ENCODE assay signal across 24 mouse cellular contexts in genomic region chr13:54159256-54159655, GRCm38 (mm10). TPM values are rescaled to one million over a fixed set of nuclear protein-coding genes. Genes with fewer than 3 reads are reported as not detected.
A peak's percentile ranks its signal among the peaks of the same experiment; 100 is the strongest.
DNase-seq lines count a peak whose midpoint lies in the region; ATAC-seq and TF ChIP-seq lines count a peak whose summit lies in the region.
"Had no signal": no experiment of that assay in that cellular context is flagged by ENCODE, and none has a peak within 500 bp of the region (broad histone marks: within the 10 kb centered on the region; RNA-seq: fewer than 3 reads in every experiment).

No protein-coding gene starts in this region.

- no peak for ATAC-seq in hindbrain, embryonic 13.5 days (ENCODE audit: low FRiP score)
- ATAC-seq in midbrain, embryonic 16.5 days, result 0 out of 2 replicates have a peak, but pooled peaks have one; percentile 11
- ATAC-seq: activated CD4-positive, CD25-positive, alpha-beta regulatory T cell, adult 4 months; forebrain, embryonic 15.5 days; intestine, embryonic 16.5 days; Patski had no signal

- H3K36me3 ChIP-seq in hindbrain, embryonic 10.5 days, result no peaks in the 10 kb centered on the region
- no peaks in the 10 kb centered on the region for H3K36me3 ChIP-seq in hindbrain, embryonic 13.5 days
- H3K36me3 ChIP-seq in midbrain, embryonic 16.5 days (ENCODE audit: control insufficient read depth, insufficient read depth, low read length), result no peaks in the 10 kb centered on the region
- H3K36me3 ChIP-seq: forebrain, embryonic 15.5 days; heart, embryonic 12.5 days; hindbrain, embryonic 15.5 days; kidney, embryonic 15.5 days had no signal

- H3K27me3 ChIP-seq in hindbrain, embryonic 10.5 days (ENCODE audit: insufficient read depth, poor library complexity, severe bottlenecking), result no peaks in the 10 kb centered on the region
- H3K27me3 ChIP-seq in hindbrain, embryonic 13.5 days, result 0 out of 2 replicates have a peak, but pooled peaks cover 2% of the 10 kb centered on the region
- no peaks in the 10 kb centered on the region for H3K27me3 ChIP-seq in midbrain, embryonic 16.5 days (ENCODE audit: control insufficient read depth, insufficient read depth, low read depth, low read length)
- H3K27me3 ChIP-seq: forebrain, embryonic 15.5 days; hindbrain, embryonic 15.5 days had no signal

- DNase-seq in hindbrain, embryonic 10.5 days (ENCODE audit: low spot score), result peak; percentile 44
- peak; percentile 27 for DNase-seq in right cerebral cortex, postnatal 25 days
- no peak for DNase-seq in right cerebral cortex, postnatal 4 days
- DNase-seq in brain, embryonic 14.5 days (ENCODE audit: low read depth), result peak; percentile 74
- DNase-seq in spleen, postnatal 4 days (ENCODE audit: low spot score in 2 of 2), result no peak
- DNase-seq in heart, adult 11 months, result no peak
- DNase-seq: adrenal gland, adult 8-10 months; B cell, adult 2 months; cerebellum, adult 8-10 months; gastrocnemius, postnatal 10 days; heart, postnatal 10 days; kidney, postnatal 36 days; layer of hippocampus, postnatal 36 days; spleen, adult 18-20 months had no signal

- H3K9ac ChIP-seq in hindbrain, embryonic 13.5 days, result no peak overlapping the region
- H3K9ac ChIP-seq in midbrain, embryonic 16.5 days (ENCODE audit: low read depth, low read length), result no peak overlapping the region
- H3K9ac ChIP-seq: forebrain, embryonic 15.5 days; heart, embryonic 12.5 days; hindbrain, embryonic 15.5 days; kidney, embryonic 15.5 days had no signal

- H3K9me3 ChIP-seq in hindbrain, embryonic 10.5 days, result no peaks in the 10 kb centered on the region
- no peaks in the 10 kb centered on the region for H3K9me3 ChIP-seq in hindbrain, embryonic 13.5 days
- no peaks in the 10 kb centered on the region for H3K9me3 ChIP-seq in midbrain, embryonic 16.5 days (replicated peaks; ENCODE audit: control insufficient read depth, low read length, poor library complexity, severe bottlenecking)
- H3K9me3 ChIP-seq: forebrain, embryonic 15.5 days; heart, embryonic 12.5 days; hindbrain, embryonic 15.5 days; kidney, embryonic 15.5 days had no signal

- WGBS in hindbrain, embryonic 10.5 days, result 8% methylated on average over 7 of the region's 7 CpGs
- WGBS in hindbrain, embryonic 13.5 days, result 10% methylated on average over 7 of the region's 7 CpGs
- 3% methylated on average over 7 of the region's 7 CpGs for WGBS in midbrain, embryonic 16.5 days

- 0 out of 2 replicates have a peak overlapping the region, but pooled peaks have one; percentile 0 for H3K4me3 ChIP-seq in hindbrain, embryonic 10.5 days
- no peak overlapping the region for H3K4me3 ChIP-seq in hindbrain, embryonic 13.5 days
- no peak overlapping the region for H3K4me3 ChIP-seq in midbrain, embryonic 16.5 days (ENCODE audit: low read depth, low read length)
- H3K4me3 ChIP-seq: forebrain, embryonic 15.5 days; heart, embryonic 12.5 days; hindbrain, embryonic 15.5 days; kidney, embryonic 15.5 days had no signal

- H3K27ac ChIP-seq in hindbrain, embryonic 10.5 days, result peak overlapping the region; percentile 76
- H3K27ac ChIP-seq in hindbrain, embryonic 13.5 days, result no peak overlapping the region
- H3K27ac ChIP-seq in midbrain, embryonic 16.5 days (ENCODE audit: low read length), result no peak overlapping the region
- H3K27ac ChIP-seq: forebrain, embryonic 15.5 days; hindbrain, embryonic 15.5 days; kidney, embryonic 15.5 days had no signal

- peaks cover 33% of the 10 kb centered on the region for H3K4me1 ChIP-seq in hindbrain, embryonic 10.5 days (replicated peaks)
- peaks cover 18% of the 10 kb centered on the region for H3K4me1 ChIP-seq in hindbrain, embryonic 13.5 days (replicated peaks)
- H3K4me1 ChIP-seq in midbrain, embryonic 16.5 days (ENCODE audit: control insufficient read depth, insufficient read depth, low read length), result peaks cover 10% of the 10 kb centered on the region
- H3K4me1 ChIP-seq: heart, embryonic 12.5 days; kidney, embryonic 15.5 days had no signal

- H3K4me2 ChIP-seq in hindbrain, embryonic 13.5 days, result no peak overlapping the region
- no peak overlapping the region for H3K4me2 ChIP-seq in midbrain, embryonic 16.5 days (ENCODE audit: low read length)
- H3K4me2 ChIP-seq: forebrain, embryonic 15.5 days; heart, embryonic 12.5 days; hindbrain, embryonic 15.5 days; kidney, embryonic 15.5 days had no signal

- TF ChIP-seq CTCF in brain, embryonic 14.5 days (IDR thresholded peaks at IDR 0.05; ENCODE audit: borderline replicate concordance, extremely low read depth, insufficient read depth, insufficient read length), result no peak

- no peak for TF ChIP-seq POLR2A in brain, embryonic 14.5 days (IDR thresholded peaks at IDR 0.05; ENCODE audit: borderline replicate concordance, extremely low read depth, insufficient read depth, insufficient read length, poor library complexity, severe bottlenecking)

RNA-seq across cellular contexts. Expression of gene Hrh2, which starts 32.7 kb away (rescaled TPM):
- polyA plus RNA-seq in hindbrain, embryonic 10.5 days (2016; fragmentation: Nextera tagmentation; extraction: Ambion mirVana), result 0.07 and 0.09 TPM in 2 replicates
- 0.45 and 0.53 TPM in 2 replicates for polyA plus RNA-seq in hindbrain, embryonic 13.5 days (2015; fragmentation: Nextera tagmentation; extraction: Ambion mirVana)
- polyA plus RNA-seq in brain, embryonic 14.5 days (2012; rRNA removed), result 0.96 and 1.0 TPM in 2 replicates
- polyA plus RNA-seq in midbrain, embryonic 16.5 days (2015; fragmentation: Nextera tagmentation; extraction: Ambion mirVana), result 1.1 and 1.2 TPM in 2 replicates
- polyA plus RNA-seq: heart, embryonic 12.5 days; kidney, embryonic 15.5 days; limb, embryonic 11.5 days; Patski had no signal

Comparison
In these comparisons a context has a peak if more than half of its experiments do, and no peak if none do; other contexts are left out.
1. DNase-seq: peak in hindbrain, embryonic 10.5 days (single experiment), right cerebral cortex, postnatal 25 days (single experiment) and brain, embryonic 14.5 days (single experiment); none in right cerebral cortex, postnatal 4 days (single experiment), spleen, postnatal 4 days (0 of 2) and heart, adult 11 months (single experiment).